Mouse (Mus musculus): ENCODE measurements around the gene Spata16.

Spata16 gene

DNA sequence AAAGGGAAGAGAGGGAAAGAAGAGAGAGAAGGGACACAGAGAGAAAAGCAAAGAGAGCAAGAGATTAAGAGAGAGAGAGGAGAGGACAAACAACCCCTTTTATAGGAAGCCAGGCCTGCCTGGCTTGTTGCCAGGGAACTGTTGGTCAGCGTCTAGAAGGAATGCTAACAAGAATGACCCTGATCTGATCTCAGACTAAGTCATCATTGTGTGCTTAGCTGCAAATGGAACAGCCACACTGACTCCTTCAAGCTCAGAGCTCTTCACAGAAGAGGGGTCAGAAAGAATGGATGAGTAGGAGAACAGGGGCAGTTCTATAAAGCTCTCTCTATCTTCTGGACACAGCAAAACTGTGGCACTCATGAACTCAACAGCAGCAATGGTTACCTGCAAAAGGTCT lies 334.7 kb downstream of the Spata16 start:
- DNase-seq (ENCODE audit: low read depth, low spot score), result peak; percentile 38

DNA sequence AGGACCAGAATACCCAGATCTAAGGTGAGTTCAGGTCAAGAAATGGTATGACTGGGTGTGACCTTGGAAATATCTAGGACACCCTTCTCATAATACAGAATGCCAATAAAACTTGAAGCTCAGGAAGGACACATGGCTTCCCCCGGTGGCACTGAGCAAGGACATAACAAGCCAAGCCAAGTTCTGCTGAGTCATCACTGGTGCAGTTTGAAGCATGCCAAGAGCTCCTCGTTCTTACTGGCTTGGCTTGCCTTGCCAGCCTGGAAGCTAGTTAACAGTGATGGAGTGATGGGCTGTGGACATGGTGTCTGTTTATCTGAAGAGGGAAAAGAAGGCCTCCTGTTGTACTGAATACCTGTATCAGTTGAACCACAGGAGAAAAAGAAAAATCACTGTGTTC lies 342.2 kb downstream of the Spata16 start:
- no peak for DNase-seq (ENCODE audit: low read depth, low spot score)

DNA sequence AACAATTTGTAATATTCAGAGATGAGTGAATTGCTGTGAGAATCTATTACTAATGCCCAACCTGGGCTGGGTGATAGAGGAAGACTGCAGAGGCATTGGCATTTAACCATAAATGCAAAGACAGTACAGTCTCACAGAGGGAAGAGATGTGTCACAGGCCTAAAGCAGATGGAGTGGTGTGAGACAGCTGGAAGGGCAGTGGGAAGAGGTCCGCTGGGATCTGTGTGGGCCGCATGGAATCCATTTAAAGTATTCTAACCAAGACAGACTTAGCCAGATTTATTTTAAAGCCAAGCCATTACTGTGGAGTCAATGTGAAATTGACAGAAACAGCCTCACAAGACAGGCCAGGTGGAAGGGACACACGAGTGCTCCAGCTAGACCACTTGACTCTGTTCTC lies 343.0 kb downstream of the Spata16 start:
- DNase-seq (ENCODE audit: low read depth, low spot score), result no peak

DNA sequence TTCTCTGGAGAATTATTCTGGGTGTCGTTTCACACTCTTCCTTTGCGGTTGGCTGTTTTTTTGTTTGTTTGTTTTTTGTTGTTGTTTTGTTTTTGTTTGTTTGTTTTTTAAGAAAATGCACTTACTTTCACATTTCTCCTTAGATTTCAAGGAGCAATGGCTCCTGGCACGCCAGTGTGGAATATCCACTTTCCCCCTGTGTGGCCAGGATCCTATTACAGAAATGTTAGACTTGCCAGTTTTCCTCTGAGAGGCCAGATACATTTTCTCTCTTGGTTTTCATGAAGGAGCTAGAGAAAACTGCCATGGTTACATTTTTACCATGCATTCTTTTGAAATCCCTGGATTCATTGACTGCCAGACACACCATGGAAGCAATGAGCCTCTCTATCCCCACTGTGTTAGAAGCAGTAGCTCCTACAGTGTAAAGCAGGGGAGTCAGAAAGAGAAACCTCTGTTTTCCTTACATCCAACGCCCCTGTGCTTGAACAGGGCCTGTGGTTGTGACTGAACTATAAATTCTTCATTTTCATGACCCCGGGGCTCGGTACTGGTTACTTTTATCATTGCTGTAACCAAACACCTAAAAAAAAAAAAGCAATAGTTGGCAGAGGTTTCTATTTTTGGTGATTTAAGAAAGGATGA lies 344.7 kb downstream of the Spata16 start:
- DNase-seq (ENCODE audit: low read depth, low spot score), result no peak

DNA sequence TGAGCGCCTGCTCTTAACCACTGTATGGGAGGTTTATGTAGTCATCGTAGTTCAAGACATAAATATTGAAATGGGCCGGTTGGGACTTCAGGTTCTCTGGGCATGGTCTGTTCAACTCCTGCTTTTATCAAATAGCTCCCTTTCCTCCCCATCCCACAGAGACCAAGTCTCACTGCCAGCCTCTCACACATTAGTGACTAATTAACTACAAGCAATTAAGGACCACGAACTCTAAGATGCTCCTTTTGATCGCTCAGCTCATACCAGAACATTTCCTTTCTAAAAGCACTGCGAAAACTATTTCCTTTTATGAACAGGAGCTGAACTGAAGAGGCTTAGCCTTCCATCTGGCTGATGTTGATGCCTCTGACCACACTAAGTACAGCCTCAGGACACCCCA lies 346.3 kb downstream of the Spata16 start:
- DNase-seq (ENCODE audit: low read depth, low spot score), result no peak

DNA sequence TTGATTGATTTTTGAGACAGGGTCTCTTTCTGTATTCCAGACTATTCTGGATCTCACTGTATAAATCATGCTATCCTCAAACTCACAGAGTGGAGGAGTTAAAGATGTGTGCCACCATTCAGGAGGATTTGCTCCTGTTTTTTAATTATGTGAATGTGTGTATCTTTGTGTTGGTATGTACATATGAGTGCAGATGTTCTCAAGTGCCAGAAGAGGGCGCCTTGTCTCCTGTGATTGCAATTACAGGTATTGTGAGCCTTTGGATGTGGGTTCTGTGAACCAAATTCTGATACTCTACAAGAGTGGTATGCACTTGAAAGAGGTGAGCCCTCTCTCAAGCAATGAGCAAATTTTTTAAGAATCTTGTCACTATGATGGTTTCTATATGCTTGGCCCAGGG lies 369.4 kb downstream of the Spata16 start:
- DNase-seq (ENCODE audit: low read depth, low spot score), result no peak

DNA sequence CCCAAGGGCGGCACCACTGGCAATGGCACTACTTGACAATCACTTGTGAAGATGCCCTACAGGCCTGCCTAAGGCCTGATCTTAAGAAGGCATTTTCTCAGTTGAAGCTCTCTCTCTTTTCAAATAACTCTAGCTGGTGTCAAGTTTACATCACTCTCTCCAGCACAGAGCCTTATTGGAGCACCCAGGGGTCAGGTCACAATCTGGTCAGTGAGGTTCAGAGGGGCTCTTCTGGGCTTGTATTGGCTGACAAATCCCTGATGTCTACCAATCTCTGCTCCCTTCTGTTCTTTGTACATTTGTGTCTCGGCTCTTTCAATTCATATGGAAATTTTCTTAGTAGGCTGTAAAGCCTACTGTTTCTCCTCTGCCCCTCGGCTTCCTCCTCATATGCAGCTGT lies 390.5 kb downstream of the Spata16 start:
- DNase-seq (ENCODE audit: low read depth, low spot score), result no peak

DNA sequence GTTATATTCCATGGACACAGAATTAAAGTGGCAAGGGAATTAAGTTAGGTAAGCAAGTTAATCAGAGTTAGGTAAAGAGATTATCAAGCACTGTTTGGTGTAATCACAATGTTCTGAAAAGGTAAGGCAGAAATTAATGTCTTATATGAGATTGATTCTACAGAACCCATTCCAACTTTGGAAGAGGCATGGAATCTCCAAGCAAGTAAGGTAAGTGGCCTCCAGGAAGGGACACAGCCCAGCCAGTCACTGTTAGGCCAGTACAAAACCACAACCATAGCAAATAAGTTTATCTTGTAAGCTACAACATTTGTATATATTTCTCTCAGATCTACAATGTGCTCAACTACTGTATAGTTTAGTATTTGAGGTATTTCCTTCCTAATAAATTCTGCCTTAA lies 391.1 kb downstream of the Spata16 start:
- DNase-seq (ENCODE audit: low read depth, low spot score), result no peak

DNA sequence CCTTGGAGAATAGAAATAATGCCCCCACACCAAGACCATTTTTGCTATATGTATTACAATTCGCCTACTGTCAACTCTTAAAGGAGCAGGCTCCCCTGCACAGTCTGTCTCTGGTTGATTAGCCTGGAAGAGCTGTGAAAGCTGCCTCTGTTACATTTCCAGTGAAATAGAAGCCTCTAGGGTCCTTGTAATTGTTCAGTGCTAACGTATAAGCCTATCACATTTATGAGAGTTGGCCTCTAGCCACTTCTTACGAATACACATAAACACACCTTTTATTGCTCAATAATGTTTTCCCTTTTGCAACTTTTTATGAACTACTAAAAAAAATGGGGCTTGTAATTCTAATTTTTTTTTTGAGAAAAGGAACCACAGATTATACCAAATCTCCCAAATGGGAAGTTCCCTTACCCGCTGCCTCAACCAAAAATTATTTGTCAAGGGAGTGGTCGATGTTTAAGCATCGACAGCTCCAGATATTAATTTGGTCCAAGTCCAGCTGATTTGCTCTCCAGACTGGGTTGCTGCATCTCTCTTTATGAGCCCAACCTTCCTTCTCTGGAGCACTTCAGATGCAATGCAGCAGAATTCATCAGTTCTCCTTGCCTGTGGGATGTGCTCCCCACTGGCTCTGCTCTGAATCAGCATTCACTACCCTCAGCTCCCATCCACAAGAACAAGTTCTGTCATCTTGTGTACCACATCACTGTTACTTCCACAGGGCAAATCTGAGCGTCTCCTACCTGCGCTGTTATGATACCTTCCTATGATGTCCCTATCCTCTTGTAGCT lies 392.8 kb downstream of the Spata16 start:
- DNase-seq (ENCODE audit: low read depth, low spot score), result no peak
